Mouse (Mus musculus): ENCODE measurements around the gene 4930523C07Rik. TPM values are rescaled to one million over a fixed set of nuclear protein-coding genes. Genes with fewer than 3 reads are reported as not detected.

The 4930523C07Rik gene
- 2.1 and 4.4 TPM in 2 replicates for polyA plus RNA-seq (2015; fragmentation: Nextera tagmentation; extraction: Ambion mirVana)

DNA sequence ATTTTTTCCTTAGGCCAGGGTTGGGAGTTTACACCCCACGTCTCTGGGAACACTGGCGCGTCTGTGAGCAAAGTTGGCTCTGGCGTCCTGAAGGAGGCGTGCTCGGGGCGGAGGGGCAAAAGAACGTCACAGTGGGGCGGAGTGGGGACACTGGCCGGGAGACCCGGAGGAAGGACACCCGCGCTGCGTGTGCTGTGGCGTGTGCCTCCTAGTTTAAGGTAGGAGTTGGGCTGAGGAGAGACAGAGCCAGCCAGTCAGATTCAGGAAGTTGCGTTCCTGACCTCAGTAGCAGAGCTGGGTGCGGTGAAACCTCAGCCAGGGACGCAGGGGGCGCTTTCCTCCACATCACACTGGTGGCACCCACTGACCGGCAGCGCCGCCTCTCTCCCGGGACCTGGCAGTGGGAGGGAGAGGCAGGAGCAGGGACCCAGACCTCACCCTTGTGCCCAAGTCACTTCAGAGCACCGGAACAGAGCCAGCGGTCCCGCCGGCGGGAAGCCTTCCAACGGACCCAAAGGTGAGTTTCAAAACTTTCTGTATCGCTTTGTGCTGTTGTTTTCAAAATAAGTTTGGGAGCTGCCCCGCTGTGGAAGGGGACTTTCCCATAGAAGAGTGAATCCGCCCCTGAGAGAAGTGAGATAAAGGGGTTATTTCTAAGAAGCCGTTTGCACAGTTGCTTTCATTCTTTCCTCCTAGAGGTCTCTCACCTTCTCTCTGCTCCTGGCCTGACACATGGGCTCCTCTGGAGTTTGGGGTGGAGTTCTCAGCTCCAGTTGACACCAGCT, at the start of gene 4930523C07Rik:
Gene 4930523C07Rik, plus strand, starts transcription at position 146 of the 785 bp plus-strand sequence.

Other genes with a start within 250 kb of the 4930523C07Rik start
- gene Tnn, start 109.2 kb downstream of the 4930523C07Rik start, polyA plus RNA-seq (2015; fragmentation: Nextera tagmentation; extraction: Ambion mirVana), result 0.28 and 0.36 TPM in 2 replicates
- gene Mrps14, start 150.8 kb downstream of the 4930523C07Rik start, polyA plus RNA-seq (2015; fragmentation: Nextera tagmentation; extraction: Ambion mirVana), result 146 and 166 TPM in 2 replicates
- gene Cacybp, start 168.5 kb downstream of the 4930523C07Rik start, polyA plus RNA-seq (2015; fragmentation: Nextera tagmentation; extraction: Ambion mirVana), result 272 and 277 TPM in 2 replicates

Measured in neural tube, postnatal 0 days (tissue).